Mouse (Mus musculus) kidney, postnatal 0 days (tissue): Measurements from ENCODE around the gene Naga. TPM values are rescaled to one million over a fixed set of nuclear protein-coding genes. Genes with fewer than 3 reads are reported as not detected.

Experiments used
- ATAC-seq: fragments of 200-750 bp; cut with Nextera tagmentation; replicated peaks from 2 replicates; pipeline ENCODE4 v1.8.0; 2017; ENCODE audit warnings: low read depth, moderate number of reproducible peaks, moderate TSS enrichment, moderate library complexity; ENCODE audit not compliant: low FRiP score
- DNase-seq: peaks from one replicate; pipeline ENCODE4 v3.0.0-alpha.2; 2016; ENCODE audit warnings: low spot score
- H3K27ac ChIP-seq: fragments of 300-500 bp; sonication (generic); 2 replicates; pipeline ENCODE4 v1.5.1; 2014; ENCODE audit warnings: mild to moderate bottlenecking
- H3K27me3 ChIP-seq: fragments of 300-500 bp; sonication (generic); 2 replicates; pipeline ENCODE4 v1.6.1; 2014; ENCODE audit warnings: low read length, mixed read lengths; ENCODE audit not compliant: insufficient read depth
- H3K36me3 ChIP-seq: fragments of 300-500 bp; sonication (generic); 2 replicates; pipeline ENCODE4 v1.6.1; 2014; ENCODE audit warnings: low read length, mixed read lengths; ENCODE audit not compliant: insufficient read depth
- H3K4me1 ChIP-seq: fragments of 300-500 bp; sonication (generic); replicated peaks from 2 replicates; pipeline ENCODE4 v1.6.1; 2014; ENCODE audit warnings: antibody characterized with exemption, low read length, mixed read lengths; ENCODE audit not compliant: insufficient read depth
- H3K4me2 ChIP-seq: fragments of 300-500 bp; sonication (generic); 2 replicates; pipeline ENCODE4 v1.6.1; 2014; ENCODE audit warnings: mild to moderate bottlenecking, low read length, moderate library complexity, mixed read lengths
- H3K4me3 ChIP-seq: fragments of 300-500 bp; sonication (generic); replicated peaks from 2 replicates; pipeline ENCODE4 v1.5.1; 2014; ENCODE audit warnings: low read depth, low read length
- H3K9ac ChIP-seq: fragments of 300-500 bp; sonication (generic); 2 replicates; pipeline ENCODE4 v1.6.1; 2014; ENCODE audit warnings: low read depth, low read length
- H3K9me3 ChIP-seq: fragments of 300-500 bp; sonication (generic); replicated peaks from 2 replicates; pipeline ENCODE4 v1.6.1; 2016; ENCODE audit warnings: low read length, inconsistent platforms, mixed read lengths
- CTCF ChIP-seq: IDR thresholded peaks from 2 replicates; pipeline ENCODE4 v1.5.1; 2016; ENCODE audit warnings: antibody characterized with exemption, low read depth, mild to moderate bottlenecking, moderate library complexity
- WGBS: fragments of 180-500 bp; shearing (Covaris S2); extraction: QIAGEN DNeasy Blood & Tissue Kit; methylation state at CpG from one replicate; pipeline ENCODE4 v1.1.7; 2014; 5-methylcytosine and 5-hydroxymethylcytosine counted together
- polyA plus RNA-seq: library from polyadenylated mRNA; unstranded; fragments of >200 nt; fragmentation: Nextera tagmentation; extraction: Ambion mirVana; gene quantifications from 2 replicates; pipeline ENCODE4 v1.2.1, GENCODE M21; 2015

Naga gene
- polyA plus RNA-seq, 1 experiment from 2014 or later = 95.0 TPM

DNA sequence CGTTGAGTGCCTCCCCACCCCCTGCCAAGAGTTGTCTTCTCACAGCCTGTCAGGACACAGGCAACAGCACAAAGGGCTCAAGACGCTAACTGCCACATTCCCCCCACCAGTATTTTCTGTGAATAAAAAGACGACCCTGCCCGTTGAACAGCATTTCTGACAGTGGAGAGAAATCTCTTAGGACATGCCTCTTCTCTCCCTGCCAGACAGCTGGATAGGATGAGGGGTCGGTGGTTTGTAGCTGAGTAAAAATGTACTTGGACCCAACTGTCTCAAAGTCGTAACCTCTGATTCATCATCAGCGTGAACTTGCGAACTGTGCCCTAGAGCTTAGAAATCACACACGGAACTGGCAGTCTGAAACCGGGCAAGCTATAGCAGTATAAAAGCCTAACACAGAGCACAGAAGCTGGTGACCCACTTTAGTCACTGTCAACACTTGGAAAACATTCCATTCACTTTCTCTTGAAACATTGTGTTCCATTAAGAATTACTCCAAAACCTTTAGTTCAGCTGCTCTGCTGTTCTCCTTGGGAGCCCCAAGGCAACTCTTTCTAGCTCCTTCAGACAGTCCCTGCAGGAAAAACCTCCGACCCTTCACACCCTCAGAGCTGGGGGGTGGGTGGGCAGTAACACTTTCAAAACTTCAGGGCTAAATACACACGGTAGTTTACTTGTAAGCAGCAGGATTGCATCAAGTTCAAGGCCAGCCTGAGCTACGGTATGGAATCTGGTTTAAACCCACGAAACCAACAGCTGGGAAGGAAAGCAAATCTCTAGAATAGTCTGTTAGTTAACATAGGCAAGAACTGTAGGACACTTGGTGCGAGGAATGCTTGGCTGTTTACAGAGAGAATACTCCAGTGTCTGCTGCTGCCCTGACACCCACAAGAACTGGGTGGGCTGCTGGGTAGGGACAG lies 39.8 kb upstream of the Naga start:
- H3K4me1 ChIP-seq = peaks cover 12% of the 10 kb centered on the region
- H3K4me2 ChIP-seq = peak overlapping the region; percentile 75
- WGBS = 37% methylated on average over 15 of the region's 15 CpGs
- peak overlapping the region; percentile 93 for H3K27ac ChIP-seq
- H3K27me3 ChIP-seq = no peaks in the 10 kb centered on the region
- DNase-seq = peak; percentile 74
- peak overlapping the region; percentile 54 for H3K4me3 ChIP-seq
- no peak for TF ChIP-seq CTCF
- H3K9ac ChIP-seq = peak overlapping the region; percentile 71; the same call in 1 of the 2 replicates
- no peak for ATAC-seq
- H3K9me3 ChIP-seq = no peaks in the 10 kb centered on the region
- H3K36me3 ChIP-seq = peaks cover 4% of the 10 kb centered on the region; the same call in 1 of the 2 replicates

DNA sequence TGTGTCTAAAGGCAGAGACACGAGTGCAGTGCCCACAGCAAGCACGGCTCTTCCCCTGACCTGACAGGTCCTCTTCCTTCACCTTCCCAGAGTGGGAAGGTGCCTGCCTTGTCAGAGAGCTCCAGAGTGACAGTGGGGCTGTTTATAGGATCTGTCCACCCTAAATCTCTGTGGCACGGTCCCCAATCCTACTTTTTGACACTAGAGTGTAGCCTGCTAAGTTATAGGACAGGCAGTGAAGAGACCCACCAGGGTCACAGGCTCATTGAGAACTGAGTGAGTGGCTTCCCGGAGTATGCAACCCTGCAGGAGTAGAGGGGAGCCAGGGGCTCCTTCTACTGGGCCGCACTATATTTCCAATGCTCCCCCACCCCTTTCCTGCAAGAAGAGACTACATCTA lies 39.0 kb upstream of the Naga start:
- WGBS = 76% methylated on average over 5 of the region's 5 CpGs
- TF ChIP-seq CTCF = no peak
- ATAC-seq = no peak
- Histone ChIP-seq H3K36me3 (peaks cover 4% of the 10 kb centered on the region; the same call in 1 of the 2 replicates), H3K27me3 (no peaks in the 10 kb centered on the region), H3K27ac (peak overlapping the region; percentile 93), H3K9ac (no peak overlapping the region; the same call in 1 of the 2 replicates), H3K4me2 (peak overlapping the region; percentile 75), H3K4me1 (peaks cover 12% of the 10 kb centered on the region), H3K9me3 (no peaks in the 10 kb centered on the region), H3K4me3 (no peak overlapping the region)
- DNase-seq = no peak

DNA sequence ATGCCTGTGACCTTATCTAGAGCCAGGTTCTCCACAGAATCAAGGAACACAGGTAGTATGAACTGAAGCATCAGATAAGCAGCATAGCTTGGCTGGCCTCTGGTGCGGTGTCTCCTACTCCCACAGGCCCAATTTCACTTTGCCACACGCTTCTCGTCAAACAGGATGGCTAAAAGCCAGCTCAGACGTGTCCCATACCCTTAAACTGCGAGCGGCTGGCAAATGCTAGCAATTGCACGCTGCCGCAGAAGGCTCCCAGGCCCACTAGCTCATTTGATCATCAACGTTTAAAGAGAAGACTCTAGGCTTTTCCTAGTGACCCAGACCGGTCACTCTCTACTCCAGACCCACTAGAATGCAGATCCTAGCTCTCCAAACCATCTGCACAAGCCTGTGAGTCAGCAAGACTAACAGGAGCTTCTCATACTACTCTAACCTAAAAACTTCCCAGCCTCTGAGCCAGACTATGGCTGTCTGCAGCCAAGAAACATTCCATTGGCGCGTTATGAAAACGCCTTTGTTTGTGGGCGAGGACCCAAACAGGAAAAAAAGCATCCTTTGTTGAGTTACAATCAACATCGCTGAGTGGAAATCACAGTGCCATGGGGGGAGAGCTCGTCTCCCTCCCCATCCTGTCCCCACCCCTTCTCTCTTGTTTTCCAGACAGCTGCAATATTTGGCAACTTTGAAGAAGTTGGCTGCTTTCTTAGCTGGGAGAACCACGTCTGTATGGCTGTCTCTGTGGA lies 37.8 kb upstream of the Naga start:
- no peak overlapping the region; the same call in 1 of the 2 replicates for H3K4me2 ChIP-seq
- H3K4me3 ChIP-seq = no peak overlapping the region
- H3K36me3 ChIP-seq = peaks cover 6% of the 10 kb centered on the region; the same call in 1 of the 2 replicates
- DNase-seq = peak; percentile 72
- TF ChIP-seq CTCF = no peak
- WGBS = 65% methylated on average over 17 of the region's 17 CpGs
- H3K9ac ChIP-seq = no peak overlapping the region
- peaks cover 12% of the 10 kb centered on the region for H3K4me1 ChIP-seq
- H3K27me3 ChIP-seq = no peaks in the 10 kb centered on the region
- H3K27ac ChIP-seq = peak overlapping the region; percentile 93
- no peak for ATAC-seq
- H3K9me3 ChIP-seq = no peaks in the 10 kb centered on the region

DNA sequence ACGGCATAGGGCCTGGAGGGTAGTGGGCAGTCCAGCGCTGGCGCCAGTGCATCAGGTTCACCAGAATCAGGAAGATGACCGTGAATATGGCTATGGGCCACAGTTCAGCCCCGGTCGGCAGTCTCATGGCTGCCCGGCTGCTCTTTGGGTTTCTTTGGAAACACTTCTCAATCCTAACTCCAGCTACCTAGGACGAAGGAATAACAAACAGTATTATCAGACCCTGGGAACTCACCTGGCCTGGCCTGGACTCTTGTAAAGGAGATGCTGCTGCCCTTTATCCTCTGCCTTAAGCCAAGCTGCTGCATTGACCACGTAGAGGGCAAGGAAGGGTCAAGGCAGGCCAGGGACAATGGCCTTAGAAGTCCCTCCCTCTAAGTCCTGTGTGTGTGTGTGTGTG lies 37.1 kb upstream of the Naga start:
- no peak for TF ChIP-seq CTCF
- Histone ChIP-seq H3K4me3 (no peak overlapping the region), H3K4me1 (peaks cover 12% of the 10 kb centered on the region), H3K9ac (no peak overlapping the region), H3K9me3 (no peaks in the 10 kb centered on the region), H3K36me3 (peaks cover 6% of the 10 kb centered on the region; the same call in 1 of the 2 replicates), H3K27ac (peak overlapping the region; percentile 93; the same call in 1 of the 2 replicates), H3K4me2 (no peak overlapping the region), H3K27me3 (no peaks in the 10 kb centered on the region)
- 93% methylated on average over 9 of the region's 9 CpGs for WGBS
- no peak for DNase-seq
- ATAC-seq = no peak

DNA sequence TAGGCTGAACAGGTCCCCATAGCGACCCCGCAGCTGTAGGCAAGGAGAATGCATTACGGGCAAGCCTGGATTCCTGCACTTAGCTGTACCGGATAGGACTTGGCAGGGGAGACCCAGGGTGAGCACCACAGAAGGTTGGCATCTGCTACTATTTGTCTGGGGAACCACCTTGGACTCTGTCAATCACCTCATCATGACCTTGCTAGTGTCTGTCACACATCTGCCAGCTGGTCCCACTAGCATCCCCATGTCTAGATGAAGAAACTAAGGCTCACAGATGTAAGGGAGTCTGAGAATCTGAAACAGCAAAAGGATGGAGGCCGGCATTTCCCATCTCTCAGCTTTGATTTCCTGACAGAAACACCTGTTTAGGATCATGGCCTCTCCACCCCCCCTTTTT lies 35.7 kb upstream of the Naga start:
- H3K27ac ChIP-seq = no peak overlapping the region
- ATAC-seq (no peak), DNase-seq (no peak)
- no peak overlapping the region for H3K4me2 ChIP-seq
- H3K27me3 ChIP-seq = no peaks in the 10 kb centered on the region
- H3K9me3 ChIP-seq = no peaks in the 10 kb centered on the region
- H3K4me1 ChIP-seq = peaks cover 8% of the 10 kb centered on the region
- no peak overlapping the region for H3K4me3 ChIP-seq
- peaks cover 10% of the 10 kb centered on the region; the same call in 1 of the 2 replicates for H3K36me3 ChIP-seq
- TF ChIP-seq CTCF = no peak
- H3K9ac ChIP-seq = no peak overlapping the region
- WGBS = 75% methylated on average over 5 of the region's 5 CpGs

DNA sequence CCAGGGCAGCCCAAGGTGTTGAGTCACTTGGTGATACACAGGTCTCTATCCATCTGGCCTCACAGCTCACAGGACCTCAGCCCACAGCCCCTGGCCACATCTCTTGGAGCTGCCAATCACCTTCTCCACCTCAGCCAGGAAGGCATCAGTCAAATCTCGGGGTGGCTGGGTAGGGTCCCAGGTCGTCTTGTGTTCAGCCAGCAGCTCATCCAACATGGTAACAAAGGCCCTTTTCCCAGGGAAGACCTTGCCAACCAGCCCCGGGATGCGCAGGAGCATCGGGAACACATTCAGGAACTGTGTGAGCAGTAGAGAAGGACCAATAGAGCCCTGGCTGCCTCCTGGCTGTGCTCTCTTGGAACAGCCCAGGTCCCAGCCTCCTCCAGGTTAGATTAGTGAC lies 34.3 kb upstream of the Naga start:
- WGBS = 83% methylated on average over 5 of the region's 5 CpGs
- no peak overlapping the region for H3K9ac ChIP-seq
- H3K27me3 ChIP-seq = no peaks in the 10 kb centered on the region
- no peak for TF ChIP-seq CTCF
- H3K36me3 ChIP-seq = peaks cover 10% of the 10 kb centered on the region; the same call in 1 of the 2 replicates
- H3K4me2 ChIP-seq = no peak overlapping the region
- peaks cover 5% of the 10 kb centered on the region; the same call in 1 of the 2 replicates for H3K4me1 ChIP-seq
- no peak for DNase-seq
- H3K4me3 ChIP-seq = no peak overlapping the region
- H3K27ac ChIP-seq = no peak overlapping the region
- no peaks in the 10 kb centered on the region for H3K9me3 ChIP-seq
- no peak for ATAC-seq
